Comparison of ENCODE assay signal across 8 mouse cellular contexts in genomic region chr13:54749864-54750411, GRCm38 (mm10). TPM values are rescaled to one million over a fixed set of nuclear protein-coding genes. Genes with fewer than 3 reads are reported as not detected.
DNase-seq lines count a peak whose midpoint lies in the region; ATAC-seq and TF ChIP-seq lines count a peak whose summit lies in the region.

Gene Gprin1, minus strand, starts transcription at chr13:54749874.

- no peak within 1 kb of the TSS for H3K9ac ChIP-seq in kidney, embryonic 15.5 days
- peak within 1 kb of the TSS; percentile 71 for H3K9ac ChIP-seq in hindbrain, embryonic 11.5 days (ENCODE audit: low read depth, low read length)
- H3K9ac ChIP-seq in liver, embryonic 14.5 days (replicated peaks), result no peak within 1 kb of the TSS

- no peak for TF ChIP-seq CTCF in cerebellum, adult 2 months (IDR thresholded peaks at IDR 0.05; ENCODE audit: borderline replicate concordance, insufficient read depth, low read depth, low read length)
- no peak for TF ChIP-seq CTCF in liver, embryonic 14.5 days (IDR thresholded peaks at IDR 0.05; ENCODE audit: low read depth)

- no peaks in the 10 kb centered on the region for H3K36me3 ChIP-seq in kidney, embryonic 15.5 days
- H3K36me3 ChIP-seq in hindbrain, embryonic 11.5 days (ENCODE audit: control insufficient read depth, insufficient read depth, low read length), result no peaks in the 10 kb centered on the region
- no peaks in the 10 kb centered on the region for H3K36me3 ChIP-seq in liver, embryonic 14.5 days (replicated peaks; ENCODE audit: control insufficient read depth, insufficient read depth, low read depth)

- WGBS in kidney, embryonic 15.5 days, result 2% methylated on average over 29 of the region's 29 CpGs
- 3% methylated on average over 29 of the region's 29 CpGs for WGBS in cerebellum, adult 2 months
- 1% methylated on average over 29 of the region's 29 CpGs for WGBS in hindbrain, embryonic 11.5 days
- 6% methylated on average over 28 of the region's 29 CpGs for WGBS in liver, embryonic 14.5 days (ENCODE audit: insufficient replicate concordance)

- no peak for TF ChIP-seq EP300 in liver, embryonic 14.5 days (IDR thresholded peaks at IDR 0.05; ENCODE audit: low read depth)

- peak within 1 kb of the TSS; percentile 62 for H3K4me3 ChIP-seq in kidney, embryonic 15.5 days (replicated peaks)
- H3K4me3 ChIP-seq in cerebellum, adult 2 months (replicated peaks; ENCODE audit: insufficient read depth, low read depth, low read length), result peak within 1 kb of the TSS; percentile 99
- peak within 1 kb of the TSS; percentile 60 for H3K4me3 ChIP-seq in hindbrain, embryonic 11.5 days (ENCODE audit: low read depth, low read length)
- H3K4me3 ChIP-seq in liver, embryonic 14.5 days (ENCODE audit: insufficient read depth in 1 of 2, low read depth in 2 of 2, low read length in 2 of 2), result peak within 1 kb of the TSS; percentile 33 to 43; a peak in 3 of 4 replicates

- peaks cover 73% of the 10 kb centered on the region for H3K27me3 ChIP-seq in kidney, embryonic 15.5 days
- H3K27me3 ChIP-seq in cerebellum, adult 2 months (ENCODE audit: control insufficient read depth, insufficient read depth, low read length), result no peaks in the 10 kb centered on the region
- H3K27me3 ChIP-seq in hindbrain, embryonic 11.5 days (ENCODE audit: control insufficient read depth, insufficient read depth, low read length), result peaks cover 7% of the 10 kb centered on the region; the same call in 1 of the 2 replicates
- H3K27me3 ChIP-seq in liver, embryonic 14.5 days (ENCODE audit: control insufficient read depth, insufficient read depth, low read length), result peaks cover 26% of the 10 kb centered on the region

- no peak within 1 kb of the TSS for H3K27ac ChIP-seq in kidney, embryonic 15.5 days
- peak within 1 kb of the TSS; percentile 85 for H3K27ac ChIP-seq in cerebellum, adult 2 months (ENCODE audit: insufficient read depth, low read length)
- peak within 1 kb of the TSS; percentile 89 for H3K27ac ChIP-seq in hindbrain, embryonic 11.5 days (ENCODE audit: low read depth, low read length)
- H3K27ac ChIP-seq in liver, embryonic 14.5 days, result no peak within 1 kb of the TSS

- no peak for DNase-seq in kidney, postnatal 4 days
- DNase-seq in cerebellum, adult 2 months, result peak; percentile 73 to 75
- no peak for DNase-seq in hindbrain, embryonic 11.5 days (ENCODE audit: low spot score)
- no peak for DNase-seq in liver, embryonic 14.5 days (ENCODE audit: low read depth in 3 of 3, low spot score in 3 of 3)
- no peak for DNase-seq in spleen, postnatal 4 days (ENCODE audit: low spot score in 2 of 2)
- DNase-seq in kidney, postnatal 36 days, result no peak
- no peak for DNase-seq in spleen, postnatal 10 days (ENCODE audit: low spot score in 2 of 2)

- H3K9me3 ChIP-seq in kidney, embryonic 15.5 days (replicated peaks), result no peaks in the 10 kb centered on the region
- H3K9me3 ChIP-seq in hindbrain, embryonic 11.5 days (ENCODE audit: control insufficient read depth, low read length), result no peaks in the 10 kb centered on the region
- H3K9me3 ChIP-seq in liver, embryonic 14.5 days (ENCODE audit: control insufficient read depth, low read length), result no peaks in the 10 kb centered on the region

- peaks cover 14% of the 10 kb centered on the region for H3K4me1 ChIP-seq in kidney, embryonic 15.5 days
- peaks cover 58% of the 10 kb centered on the region for H3K4me1 ChIP-seq in cerebellum, adult 2 months (ENCODE audit: control insufficient read depth, insufficient read depth, low read length)
- H3K4me1 ChIP-seq in hindbrain, embryonic 11.5 days (replicated peaks; ENCODE audit: control insufficient read depth, insufficient read depth, low read length), result peaks cover 3% of the 10 kb centered on the region; the same call in 1 of the 2 replicates
- H3K4me1 ChIP-seq in liver, embryonic 14.5 days (replicated peaks; ENCODE audit: control insufficient read depth in 2 of 2, insufficient read depth in 2 of 2, low read length in 1 of 2), result no peaks in the 10 kb centered on the region

- TF ChIP-seq POLR2A in cerebellum, adult 2 months (IDR thresholded peaks at IDR 0.05; ENCODE audit: borderline replicate concordance, insufficient read depth, low read length), result no peak

- peak; percentile 47; the same call in 1 of the 2 replicates for ATAC-seq in kidney, embryonic 15.5 days (replicated peaks; ENCODE audit: low FRiP score)
- peak; percentile 84 for ATAC-seq in hindbrain, embryonic 11.5 days (ENCODE audit: low FRiP score)
- ATAC-seq in liver, embryonic 14.5 days (ENCODE audit: insufficient read depth), result no peak

- H3K4me2 ChIP-seq in kidney, embryonic 15.5 days, result peak within 1 kb of the TSS; percentile 94
- H3K4me2 ChIP-seq in hindbrain, embryonic 11.5 days (replicated peaks; ENCODE audit: low read depth, low read length), result peak within 1 kb of the TSS; percentile 65
- peak within 1 kb of the TSS; percentile 57 for H3K4me2 ChIP-seq in liver, embryonic 14.5 days (ENCODE audit: low read depth)

RNA-seq across cellular contexts. Expression of gene Gprin1, which starts in this region (rescaled TPM):
- polyA plus RNA-seq in kidney, embryonic 15.5 days (2015; fragmentation: Nextera tagmentation; extraction: Ambion mirVana), result 0.14 and 0.27 TPM in 2 replicates
- polyA plus RNA-seq in cerebellum, adult 2 months (2012; rRNA removed), result 41.4 and 45.4 TPM in 2 replicates
- 7.5 and 11.2 TPM in 2 replicates for polyA plus RNA-seq in hindbrain, embryonic 11.5 days (2014; fragmentation: Nextera tagmentation; extraction: Ambion mirVana)
- polyA plus RNA-seq in liver, embryonic 14.5 days (2012; rRNA removed), result 0.01 and 0.05 TPM in 2 replicates
- 0.03 TPM in 1 of 2 replicates, not detected in the other for polyA plus RNA-seq in liver, embryonic 14.5 days (2014; fragmentation: Nextera tagmentation; extraction: Ambion mirVana)

Comparison
In these comparisons a context has a peak if more than half of its experiments do, and no peak if none do; other contexts are left out.
1. Peak in ATAC-seq, H3K4me3 ChIP-seq and H3K4me2 ChIP-seq in kidney, embryonic 15.5 days; RNA of the gene not detected or under 1 TPM.
2. H3K27ac ChIP-seq: peak in cerebellum, adult 2 months (single experiment) and hindbrain, embryonic 11.5 days (single experiment); none in kidney, embryonic 15.5 days (single experiment) and liver, embryonic 14.5 days (single experiment).
3. H3K4me3 ChIP-seq: peak in every context shown above with its lines; median percentile 99 in cerebellum, adult 2 months; 62 in kidney, embryonic 15.5 days; 60 in hindbrain, embryonic 11.5 days; 38 in liver, embryonic 14.5 days.
4. DNase-seq: peak in cerebellum, adult 2 months (2 of 2); none in kidney, postnatal 4 days (0 of 2), hindbrain, embryonic 11.5 days (single experiment), liver, embryonic 14.5 days (0 of 3), spleen, postnatal 4 days (0 of 2), kidney, postnatal 36 days (0 of 2) and spleen, postnatal 10 days (0 of 2).
5. Peak in every context shown above with its lines, with median percentiles within 50 percentile points of each other: H3K4me2 ChIP-seq.